Mouse (Mus musculus): ENCODE measurements around the gene Tmem204.

DNA sequence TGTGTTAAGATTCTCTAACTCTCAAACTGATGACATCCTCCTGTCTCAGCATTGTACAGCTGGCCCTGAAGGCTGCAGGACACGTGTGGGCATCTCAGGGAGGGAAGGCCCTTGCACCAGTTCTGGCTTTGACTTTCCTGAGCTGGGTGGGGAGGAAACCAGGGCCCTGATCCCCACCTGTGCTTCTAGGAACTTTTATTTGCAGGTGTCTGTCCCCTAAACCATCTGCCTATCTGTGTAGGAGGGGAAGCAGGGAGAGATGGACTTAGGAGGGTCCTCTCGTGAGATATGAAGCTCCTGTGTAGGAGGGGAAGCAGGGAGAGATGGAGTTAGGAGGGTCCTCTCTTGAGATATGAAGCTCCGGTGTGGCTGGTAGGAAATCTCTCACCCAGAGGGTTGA is 504 bp downstream of the Tmem204 start:
- no peak for TF ChIP-seq CTCF (IDR thresholded peaks at IDR 0.05; ENCODE audit: insufficient read depth, low read depth, low read length)
- TF ChIP-seq POLR2A (IDR thresholded peaks at IDR 0.05; ENCODE audit: insufficient read depth, low read depth, low read length), result no peak
